Mouse (Mus musculus) stomach, postnatal 0 days (tissue): ENCODE results near the gene Ssbp3. TPM values are rescaled to one million over a fixed set of nuclear protein-coding genes. Genes with fewer than 3 reads are reported as not detected.
A peak's percentile ranks its signal among the peaks of the same experiment; 100 is the strongest.

Experiments used
- ATAC-seq: fragments of 200-750 bp; cut with Nextera tagmentation; 2 replicates; pipeline ENCODE4 v1.8.0; 2017; ENCODE audit not compliant: low FRiP score, low TSS enrichment
- DNase-seq: peaks from one replicate; pipeline ENCODE4 v3.0.0-alpha.2; 2016; ENCODE audit warnings: low spot score
- H3K27ac ChIP-seq: fragments of 300-500 bp; sonication (generic); replicated peaks from 2 replicates; pipeline ENCODE4 v1.5.1; 2014; ENCODE audit warnings: mild to moderate bottlenecking, control low read depth
- H3K27me3 ChIP-seq: fragments of 300-500 bp; sonication (generic); 2 replicates; pipeline ENCODE4 v1.6.1; 2014; ENCODE audit warnings: low read length; ENCODE audit not compliant: control insufficient read depth, insufficient read depth
- H3K36me3 ChIP-seq: fragments of 300-500 bp; sonication (generic); 2 replicates; pipeline ENCODE4 v1.6.1; 2014; ENCODE audit warnings: low read length, mixed read lengths; ENCODE audit not compliant: control insufficient read depth, insufficient read depth
- H3K4me1 ChIP-seq: fragments of 300-500 bp; sonication (generic); replicated peaks from 2 replicates; pipeline ENCODE4 v1.6.1; 2014; ENCODE audit warnings: antibody characterized with exemption; ENCODE audit not compliant: control insufficient read depth, insufficient read depth
- H3K4me2 ChIP-seq: fragments of 300-500 bp; sonication (generic); replicated peaks from 2 replicates; pipeline ENCODE4 v1.6.1; 2014; ENCODE audit warnings: low read depth, mild to moderate bottlenecking, control low read depth, moderate library complexity
- H3K4me3 ChIP-seq: fragments of 300-500 bp; sonication (generic); 2 replicates; pipeline ENCODE4 v1.5.1; 2014; ENCODE audit warnings: low read depth, low read length, control low read depth
- H3K9ac ChIP-seq: fragments of 300-500 bp; sonication (generic); 2 replicates; pipeline ENCODE4 v1.6.1; 2014; ENCODE audit warnings: mild to moderate bottlenecking, low read length, control low read depth, mixed read lengths
- H3K9me3 ChIP-seq: fragments of 300-500 bp; sonication (generic); 2 replicates; pipeline ENCODE4 v1.6.1; 2016; ENCODE audit warnings: low read length; ENCODE audit not compliant: control insufficient read depth
- CTCF ChIP-seq: IDR thresholded peaks from 2 replicates; pipeline ENCODE4 v1.5.1; 2016; ENCODE audit warnings: antibody characterized with exemption, low read depth, mild to moderate bottlenecking, moderate library complexity
- EP300 ChIP-seq: optimal IDR thresholded peaks from 2 replicates; pipeline ENCODE3; 2016; ENCODE audit warnings: antibody characterized with exemption
- WGBS: fragments of 180-500 bp; shearing (Covaris S2); extraction: QIAGEN DNeasy Blood & Tissue Kit; methylation state at CpG from one replicate; pipeline ENCODE4 v1.1.7; 2014; 5-methylcytosine and 5-hydroxymethylcytosine counted together
- polyA plus RNA-seq: library from polyadenylated mRNA; unstranded; fragments of >200 nt; fragmentation: Nextera tagmentation; extraction: Ambion mirVana; gene quantifications from 2 replicates; pipeline ENCODE4 v1.2.1, GENCODE M21; 2015

The Ssbp3 gene
- polyA plus RNA-seq, 1 experiment from 2014 or later = 39.3 TPM

DNA sequence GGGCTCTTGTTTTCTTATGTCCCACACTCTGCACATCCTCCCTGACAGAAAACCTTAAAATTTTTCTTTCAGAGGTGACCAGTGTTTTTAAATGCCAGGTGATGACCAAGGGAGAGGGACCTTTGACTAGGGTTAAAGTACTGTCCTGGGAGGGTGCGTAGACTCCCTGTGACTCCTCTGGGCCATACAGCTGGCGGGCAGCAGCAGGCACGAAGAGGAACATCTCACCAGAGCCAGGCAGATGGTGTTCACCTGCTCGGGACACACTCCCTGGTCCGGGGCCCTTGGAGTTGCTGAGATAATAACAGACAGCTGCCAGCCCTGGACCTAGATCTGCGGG is 78.4 kb downstream of the Ssbp3 start:
- WGBS = 71% methylated on average over 6 of the region's 6 CpGs
- peaks cover 6% of the 10 kb centered on the region for H3K4me1 ChIP-seq
- no peak overlapping the region for H3K4me3 ChIP-seq
- DNase-seq = no peak
- H3K27ac ChIP-seq = peak overlapping the region; percentile 49
- no peak overlapping the region for H3K9ac ChIP-seq
- no peaks in the 10 kb centered on the region for H3K36me3 ChIP-seq
- H3K27me3 ChIP-seq = no peaks in the 10 kb centered on the region
- no peaks in the 10 kb centered on the region for H3K9me3 ChIP-seq
- H3K4me2 ChIP-seq = no peak overlapping the region
- TF ChIP-seq EP300 (no peak), CTCF (no peak)
- ATAC-seq = no peak

DNA sequence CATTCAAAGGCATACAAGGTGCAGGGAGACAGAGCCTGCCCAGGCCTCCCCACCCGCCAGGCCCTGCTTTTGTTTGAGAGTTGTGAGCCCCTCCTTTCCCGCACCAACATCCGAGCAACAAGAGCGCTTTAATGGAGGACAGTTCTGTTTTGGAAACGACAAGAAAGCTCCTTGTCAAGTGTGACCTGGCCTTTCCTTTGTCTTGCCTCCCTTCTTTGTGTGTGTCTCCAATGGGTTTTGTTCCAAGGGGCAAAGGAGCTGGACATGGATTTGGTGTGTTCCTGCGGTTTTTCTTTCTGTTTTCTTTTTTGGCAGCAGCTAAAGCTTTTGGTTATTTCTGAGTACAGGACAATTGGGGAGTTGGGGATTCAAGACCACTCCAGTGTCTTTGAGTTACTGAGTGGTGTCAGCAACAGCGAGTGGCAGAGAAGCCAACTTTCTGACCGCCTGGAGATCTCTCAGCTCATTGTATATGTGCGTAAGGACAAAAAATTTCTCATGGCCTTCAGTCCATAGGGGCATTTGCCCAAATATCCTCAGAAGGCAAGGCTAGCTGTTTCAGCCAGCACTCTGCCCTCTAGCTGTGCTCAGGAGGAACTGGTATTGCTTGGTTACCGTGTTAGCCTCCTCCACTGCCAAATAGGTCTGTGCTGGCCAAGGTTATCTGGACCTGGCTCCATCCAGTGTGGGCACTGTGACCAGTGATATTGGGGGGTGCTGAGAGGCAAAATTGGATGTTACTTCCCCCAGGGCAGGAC is 78.9 kb downstream of the Ssbp3 start:
- Histone ChIP-seq H3K4me1 (peaks cover 8% of the 10 kb centered on the region), H3K4me3 (no peak overlapping the region), H3K27me3 (no peaks in the 10 kb centered on the region), H3K36me3 (no peaks in the 10 kb centered on the region), H3K27ac (peak overlapping the region; percentile 49), H3K9me3 (no peaks in the 10 kb centered on the region), H3K4me2 (no peak overlapping the region), H3K9ac (no peak overlapping the region)
- WGBS = 59% methylated on average over 10 of the region's 10 CpGs
- ATAC-seq (no peak), DNase-seq (no peak)
- TF ChIP-seq CTCF (peak; percentile 79), EP300 (no peak)

DNA sequence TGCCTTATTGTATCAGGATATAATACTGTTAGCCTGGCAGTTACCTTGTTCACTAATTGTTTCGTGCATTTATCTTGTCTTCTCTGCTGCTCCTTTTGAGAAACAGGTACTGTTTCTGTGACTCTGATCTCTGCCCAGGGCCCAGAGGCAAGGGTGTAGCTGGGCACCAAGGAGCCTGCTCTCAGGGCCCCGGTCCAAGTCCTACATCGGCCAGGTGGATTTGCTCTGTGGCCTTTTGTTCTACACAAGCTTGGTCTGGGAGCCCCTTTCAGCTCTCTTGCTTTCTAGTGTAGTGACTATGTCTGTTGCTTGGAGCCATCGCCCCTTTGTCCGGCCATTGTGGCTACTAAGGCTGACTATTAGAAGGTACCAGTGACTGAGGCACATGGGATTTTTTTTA is 82.6 kb downstream of the Ssbp3 start:
- Histone ChIP-seq H3K4me3 (no peak overlapping the region), H3K27ac (no peak overlapping the region), H3K4me2 (no peak overlapping the region), H3K36me3 (no peaks in the 10 kb centered on the region), H3K4me1 (peaks cover 15% of the 10 kb centered on the region; the same call in 1 of the 2 replicates), H3K27me3 (no peaks in the 10 kb centered on the region), H3K9me3 (no peaks in the 10 kb centered on the region), H3K9ac (no peak overlapping the region)
- no peak for DNase-seq
- ATAC-seq = no peak
- TF ChIP-seq EP300 = no peak
- TF ChIP-seq CTCF = no peak
- 77% methylated on average over 5 of the region's 5 CpGs for WGBS

DNA sequence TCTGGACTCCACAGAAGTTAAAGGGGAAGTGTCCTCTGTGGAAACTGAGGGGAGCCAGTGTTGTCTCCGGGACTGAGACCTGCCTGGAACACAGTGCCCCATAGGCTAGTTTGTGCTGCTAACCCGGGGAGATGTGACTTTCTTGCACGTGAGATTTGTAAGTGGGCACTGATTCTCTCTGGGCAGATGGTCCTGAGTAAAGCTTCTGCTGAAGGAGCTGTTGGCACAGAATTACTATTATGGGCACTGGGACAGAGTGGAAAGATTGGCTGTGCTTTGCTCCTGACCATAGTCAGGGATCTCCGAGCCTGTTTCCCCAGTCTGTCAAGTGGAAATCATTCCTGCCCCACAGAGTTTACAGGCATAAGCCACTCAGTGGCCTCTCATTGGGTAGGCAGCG is 83.8 kb downstream of the Ssbp3 start:
- ATAC-seq = no peak

DNA sequence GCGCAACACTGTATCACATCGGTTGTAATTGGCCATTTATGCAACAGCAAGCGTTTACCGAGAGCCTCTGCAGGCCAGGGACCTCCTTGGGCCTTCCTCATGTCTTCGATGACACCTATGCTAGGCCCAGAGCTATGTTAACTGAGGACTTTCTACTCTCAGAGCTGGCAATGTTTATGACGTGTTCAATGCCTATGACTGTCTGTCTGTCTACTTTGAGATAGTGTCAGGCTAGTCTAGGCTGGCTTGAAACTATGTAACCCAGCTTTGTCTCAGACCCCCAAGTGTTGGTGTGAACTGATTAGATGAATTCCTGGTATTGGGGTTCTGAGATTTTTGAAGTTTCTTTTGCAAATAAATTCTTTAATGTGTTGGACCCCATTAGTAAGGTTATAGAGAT is 84.6 kb downstream of the Ssbp3 start:
- no peak overlapping the region for H3K27ac ChIP-seq
- no peak overlapping the region for H3K9ac ChIP-seq
- TF ChIP-seq EP300 (no peak), CTCF (no peak)
- no peak overlapping the region for H3K4me3 ChIP-seq
- WGBS = 76% methylated on average over 6 of the region's 6 CpGs
- no peaks in the 10 kb centered on the region for H3K36me3 ChIP-seq
- H3K27me3 ChIP-seq = no peaks in the 10 kb centered on the region
- no peak overlapping the region for H3K4me2 ChIP-seq
- ATAC-seq = no peak
- no peak for DNase-seq
- H3K9me3 ChIP-seq = no peaks in the 10 kb centered on the region
- peaks cover 17% of the 10 kb centered on the region; the same call in 1 of the 2 replicates for H3K4me1 ChIP-seq

More for the DNA sequence above, 83.8 kb downstream of the Ssbp3 start:
- 74% methylated on average over 5 of the region's 5 CpGs for WGBS
- H3K9ac ChIP-seq = no peak overlapping the region
- DNase-seq = no peak
- no peaks in the 10 kb centered on the region for H3K36me3 ChIP-seq
- H3K27ac ChIP-seq = 0 out of 2 replicates have a peak overlapping the region, but pooled peaks have one; percentile 18
- TF ChIP-seq CTCF (no peak), EP300 (no peak)
- no peak overlapping the region for H3K4me3 ChIP-seq
- no peaks in the 10 kb centered on the region for H3K9me3 ChIP-seq
- peaks cover 17% of the 10 kb centered on the region; the same call in 1 of the 2 replicates for H3K4me1 ChIP-seq
- no peak overlapping the region for H3K4me2 ChIP-seq
- H3K27me3 ChIP-seq = no peaks in the 10 kb centered on the region

DNA sequence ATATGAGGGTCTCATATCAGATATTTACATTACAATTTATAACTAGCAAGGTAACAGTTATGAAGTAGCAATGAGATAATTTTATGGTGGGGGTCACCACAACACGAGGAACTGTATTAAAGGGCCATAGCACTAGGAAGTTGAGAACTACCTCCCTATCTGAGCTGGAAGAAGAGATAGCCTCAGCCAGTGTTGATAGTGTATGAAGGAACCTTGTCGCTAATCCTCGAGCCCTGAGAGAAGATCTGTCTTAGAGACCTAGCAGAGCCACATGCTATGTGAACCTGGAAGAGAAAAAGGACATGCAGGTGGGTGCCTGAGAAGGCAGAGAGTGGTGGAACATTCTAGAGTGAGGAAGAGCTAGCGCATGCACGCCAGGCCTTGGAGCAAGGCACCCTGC is 85.0 kb downstream of the Ssbp3 start:
- Histone ChIP-seq H3K9ac (no peak overlapping the region), H3K27ac (peak overlapping the region; percentile 63)
- WGBS = 64% methylated on average over 5 of the region's 5 CpGs

More for the DNA sequence above, 85.0 kb downstream of the Ssbp3 start:
- Histone ChIP-seq H3K27me3 (no peaks in the 10 kb centered on the region), H3K4me1 (peaks cover 17% of the 10 kb centered on the region; the same call in 1 of the 2 replicates), H3K9me3 (no peaks in the 10 kb centered on the region), H3K36me3 (no peaks in the 10 kb centered on the region), H3K4me3 (no peak overlapping the region), H3K4me2 (no peak overlapping the region)
- ATAC-seq = no peak
- DNase-seq = no peak
- no peak for TF ChIP-seq EP300
- no peak for TF ChIP-seq CTCF
